Mouse (Mus musculus): ENCODE data around the gene Fibp.

- no peak for TF ChIP-seq TAL1 (IDR thresholded peaks at IDR 0.05; ENCODE audit: low read length)
- no peak for TF ChIP-seq GATA1 (IDR thresholded peaks at IDR 0.05; ENCODE audit: low read length)
These were observed 6.6 kb downstream of the Fibp start for GRCm38 (mm10) chr19:5466916-5467500.

All from erythroblast, embryonic 14.5 days (primary cell).